Comparison of ENCODE assay signal across 16 mouse cellular contexts in genomic region chr13:39523246-39523850, GRCm38 (mm10).
DNase-seq lines count a peak whose midpoint lies in the region; ATAC-seq and TF ChIP-seq lines count a peak whose summit lies in the region.
"Had no signal": no experiment of that assay in that cellular context is flagged by ENCODE, and none has a peak within 500 bp of the region (broad histone marks: within the 10 kb centered on the region; RNA-seq: fewer than 3 reads in every experiment).

No protein-coding gene starts in this region.

- no peak for TF ChIP-seq CTCF in midbrain, postnatal 0 days (IDR thresholded peaks at IDR 0.05)

- no peak overlapping the region for H3K9ac ChIP-seq in midbrain, embryonic 11.5 days (ENCODE audit: low read length)
- H3K9ac ChIP-seq in midbrain, postnatal 0 days (replicated peaks; ENCODE audit: low read length, poor library complexity, severe bottlenecking) = no peak overlapping the region
- no peak overlapping the region for H3K9ac ChIP-seq in hindbrain, embryonic 11.5 days (ENCODE audit: low read depth, low read length)
- H3K9ac ChIP-seq in midbrain, embryonic 15.5 days = no peak overlapping the region
- H3K9ac ChIP-seq: embryonic facial prominence, embryonic 12.5 days; limb, embryonic 13.5 days; liver, postnatal 0 days had no signal

- no peaks in the 10 kb centered on the region for H3K36me3 ChIP-seq in midbrain, embryonic 11.5 days (ENCODE audit: control insufficient read depth, insufficient read depth, low read length)
- no peaks in the 10 kb centered on the region for H3K36me3 ChIP-seq in midbrain, postnatal 0 days (ENCODE audit: insufficient read depth, low read length)
- no peaks in the 10 kb centered on the region for H3K36me3 ChIP-seq in hindbrain, embryonic 11.5 days (ENCODE audit: control insufficient read depth, insufficient read depth, low read length)
- H3K36me3 ChIP-seq in midbrain, embryonic 15.5 days (replicated peaks) = no peaks in the 10 kb centered on the region
- H3K36me3 ChIP-seq: embryonic facial prominence, embryonic 12.5 days; limb, embryonic 13.5 days had no signal

- 26% methylated on average over 5 of the region's 5 CpGs for WGBS in midbrain, embryonic 11.5 days
- WGBS in midbrain, postnatal 0 days = 36% methylated on average over 5 of the region's 5 CpGs
- 29% methylated on average over 5 of the region's 5 CpGs for WGBS in hindbrain, embryonic 11.5 days
- WGBS in midbrain, embryonic 15.5 days = 17% methylated on average over 5 of the region's 5 CpGs

- no peak overlapping the region for H3K4me2 ChIP-seq in midbrain, embryonic 11.5 days
- no peak overlapping the region for H3K4me2 ChIP-seq in midbrain, postnatal 0 days (ENCODE audit: low read depth, low read length, poor library complexity, severe bottlenecking)
- H3K4me2 ChIP-seq in hindbrain, embryonic 11.5 days (replicated peaks; ENCODE audit: low read depth, low read length) = no peak overlapping the region; the same call in 1 of the 2 replicates
- H3K4me2 ChIP-seq in midbrain, embryonic 15.5 days = 0 out of 2 replicates have a peak overlapping the region, but pooled peaks have one; percentile 36
- H3K4me2 ChIP-seq: limb, embryonic 13.5 days had no signal

- peaks cover 66% of the 10 kb centered on the region for H3K27me3 ChIP-seq in midbrain, embryonic 11.5 days (ENCODE audit: control insufficient read depth, insufficient read depth, low read length)
- peaks cover 14% of the 10 kb centered on the region for H3K27me3 ChIP-seq in midbrain, postnatal 0 days (ENCODE audit: insufficient read depth, low read length)
- H3K27me3 ChIP-seq in hindbrain, embryonic 11.5 days (ENCODE audit: control insufficient read depth, insufficient read depth, low read length) = peaks cover 58% of the 10 kb centered on the region
- H3K27me3 ChIP-seq in midbrain, embryonic 15.5 days (replicated peaks) = peaks cover 41% of the 10 kb centered on the region
- H3K27me3 ChIP-seq: embryonic facial prominence, embryonic 12.5 days; limb, embryonic 13.5 days had no signal

- DNase-seq in midbrain, embryonic 11.5 days (ENCODE audit: low spot score, missing footprints) = peak; percentile 90
- DNase-seq in midbrain, postnatal 0 days (ENCODE audit: low spot score) = no peak
- DNase-seq in hindbrain, embryonic 11.5 days (ENCODE audit: low spot score) = peak; percentile 33
- no peak for DNase-seq in adrenal gland, adult (ENCODE audit: inconsistent age in 2 of 2, low spot score in 1 of 2)
- no peak for DNase-seq in gastrocnemius, postnatal 4 days (ENCODE audit: low spot score in 2 of 2)
- DNase-seq in yolk sac, embryonic 10.5 days (ENCODE audit: low spot score) = no peak
- DNase-seq: adrenal gland, postnatal 10 days; cerebellum, adult 2 months; gastrocnemius, adult 2 months; heart, adult 2 months; liver, postnatal 0 days; thymus, postnatal 36 days had no signal

- H3K27ac ChIP-seq in midbrain, embryonic 11.5 days (ENCODE audit: low read depth, low read length) = no peak overlapping the region
- no peak overlapping the region for H3K27ac ChIP-seq in midbrain, postnatal 0 days (ENCODE audit: low read depth, low read length)
- H3K27ac ChIP-seq in hindbrain, embryonic 11.5 days (ENCODE audit: low read depth, low read length) = peak overlapping the region; percentile 61
- no peak overlapping the region for H3K27ac ChIP-seq in midbrain, embryonic 15.5 days
- H3K27ac ChIP-seq: embryonic facial prominence, embryonic 12.5 days; gastrocnemius, adult 2 months; heart, adult 2 months; limb, embryonic 13.5 days had no signal

- H3K4me3 ChIP-seq in midbrain, embryonic 11.5 days (ENCODE audit: low read depth, low read length) = no peak overlapping the region
- no peak overlapping the region for H3K4me3 ChIP-seq in midbrain, postnatal 0 days (ENCODE audit: low read depth, low read length)
- no peak overlapping the region for H3K4me3 ChIP-seq in hindbrain, embryonic 11.5 days (ENCODE audit: low read depth, low read length)
- H3K4me3 ChIP-seq in midbrain, embryonic 15.5 days = no peak overlapping the region
- H3K4me3 ChIP-seq: embryonic facial prominence, embryonic 12.5 days; gastrocnemius, adult 2 months; heart, adult 2 months; limb, embryonic 13.5 days had no signal

- 0 out of 2 replicates have a peak, but pooled peaks have one; percentile 11 for ATAC-seq in midbrain, embryonic 11.5 days (ENCODE audit: low FRiP score)
- ATAC-seq in midbrain, postnatal 0 days (ENCODE audit: low FRiP score) = no peak
- ATAC-seq in hindbrain, embryonic 11.5 days (ENCODE audit: low FRiP score) = peak; percentile 22; the same call in 1 of the 2 replicates
- ATAC-seq in midbrain, embryonic 15.5 days (replicated peaks) = no peak
- ATAC-seq: intestine, embryonic 16.5 days; liver, postnatal 0 days had no signal

- H3K9me3 ChIP-seq in midbrain, embryonic 11.5 days (ENCODE audit: control insufficient read depth, low read length) = no peaks in the 10 kb centered on the region; the same call in 1 of the 2 replicates
- H3K9me3 ChIP-seq in midbrain, postnatal 0 days (ENCODE audit: low read length) = no peaks in the 10 kb centered on the region
- H3K9me3 ChIP-seq in hindbrain, embryonic 11.5 days (ENCODE audit: control insufficient read depth, low read length) = no peaks in the 10 kb centered on the region
- no peaks in the 10 kb centered on the region for H3K9me3 ChIP-seq in midbrain, embryonic 15.5 days
- H3K9me3 ChIP-seq: embryonic facial prominence, embryonic 12.5 days; limb, embryonic 13.5 days had no signal

- H3K4me1 ChIP-seq in midbrain, embryonic 11.5 days (ENCODE audit: control insufficient read depth, insufficient read depth, low read length) = peaks cover 3% of the 10 kb centered on the region; the same call in 1 of the 2 replicates
- no peaks in the 10 kb centered on the region for H3K4me1 ChIP-seq in midbrain, postnatal 0 days (ENCODE audit: insufficient read depth, low read length)
- H3K4me1 ChIP-seq in hindbrain, embryonic 11.5 days (replicated peaks; ENCODE audit: control insufficient read depth, insufficient read depth, low read length) = no peaks in the 10 kb centered on the region; the same call in 1 of the 2 replicates
- peaks cover 10% of the 10 kb centered on the region; the same call in 1 of the 2 replicates for H3K4me1 ChIP-seq in midbrain, embryonic 15.5 days
- H3K4me1 ChIP-seq: limb, embryonic 13.5 days had no signal

Comparison
In these comparisons a context has a peak if more than half of its experiments do, and no peak if none do; other contexts are left out.
1. ATAC-seq: peak in midbrain, embryonic 11.5 days (single experiment) and hindbrain, embryonic 11.5 days (single experiment); none in midbrain, postnatal 0 days (single experiment) and midbrain, embryonic 15.5 days (single experiment).
2. DNase-seq: peak in midbrain, embryonic 11.5 days (single experiment) and hindbrain, embryonic 11.5 days (single experiment); none in midbrain, postnatal 0 days (single experiment), adrenal gland, adult (0 of 2), gastrocnemius, postnatal 4 days (0 of 2) and yolk sac, embryonic 10.5 days (single experiment).